Mouse (Mus musculus) midbrain, embryonic 13.5 days (tissue): ENCODE measurements around the gene Msh5. TPM values are rescaled to one million over a fixed set of nuclear protein-coding genes. Genes with fewer than 3 reads are reported as not detected.
"Not testable (repeated sequence)": the region's sequence is repeated elsewhere in the genome, so short reads cannot be mapped to it uniquely, and the experiment has no call there.

Experiments used
- ATAC-seq: fragments of 200-750 bp; cut with Nextera tagmentation; 2 replicates; pipeline ENCODE4 v1.8.0; 2017; ENCODE audit warnings: mild to moderate bottlenecking, moderate TSS enrichment, moderate library complexity
- H3K27ac ChIP-seq: fragments of 300-500 bp; sonication (generic); 2 replicates; pipeline ENCODE4 v1.5.1; 2015; ENCODE audit warnings: inconsistent platforms, mild to moderate bottlenecking, moderate library complexity
- H3K27me3 ChIP-seq: fragments of 300-500 bp; sonication (generic); 2 replicates; pipeline ENCODE4 v1.6.1; 2015; ENCODE audit warnings: mild to moderate bottlenecking, inconsistent platforms
- H3K36me3 ChIP-seq: fragments of 300-500 bp; sonication (generic); 2 replicates; pipeline ENCODE4 v1.6.1; 2015; ENCODE audit warnings: mild to moderate bottlenecking, inconsistent platforms
- H3K4me1 ChIP-seq: fragments of 300-500 bp; sonication (generic); replicated peaks from 2 replicates; pipeline ENCODE4 v1.6.1; 2015; ENCODE audit warnings: inconsistent platforms
- H3K4me2 ChIP-seq: fragments of 300-500 bp; sonication (generic); replicated peaks from 2 replicates; pipeline ENCODE4 v1.6.1; 2015; ENCODE audit warnings: moderate library complexity, mild to moderate bottlenecking, inconsistent platforms
- H3K4me3 ChIP-seq: fragments of 300-500 bp; sonication (generic); replicated peaks from 2 replicates; pipeline ENCODE4 v1.5.1; 2015; ENCODE audit warnings: mild to moderate bottlenecking, inconsistent platforms
- H3K9ac ChIP-seq: fragments of 300-500 bp; sonication (generic); replicated peaks from 2 replicates; pipeline ENCODE4 v1.6.1; 2015; ENCODE audit warnings: mild to moderate bottlenecking, inconsistent platforms
- H3K9me3 ChIP-seq: fragments of 300-500 bp; sonication (generic); 2 replicates; pipeline ENCODE4 v1.6.1; 2016; ENCODE audit warnings: mild to moderate bottlenecking, inconsistent platforms
- WGBS: fragments of 180-500 bp; shearing (Covaris S2); methylation state at CpG from one replicate; pipeline ENCODE4 v1.1.7; 2015; 5-methylcytosine and 5-hydroxymethylcytosine counted together
- polyA plus RNA-seq: library from polyadenylated mRNA; unstranded; fragments of >200 nt; fragmentation: Nextera tagmentation; extraction: Ambion mirVana; gene quantifications from 2 replicates; pipeline ENCODE4 v1.2.1, GENCODE M21; 2015

Gene Msh5
- polyA plus RNA-seq, 1 experiment from 2014 or later: 3.7 TPM

- H3K9ac ChIP-seq: no peak overlapping the region
- H3K27me3 ChIP-seq: no peaks in the 10 kb centered on the region
- no peak for ATAC-seq
These were observed 31.2 kb downstream of the Msh5 start for GRCm38 (mm10) chr17:35015296-35015695.

GRCm38 (mm10) chr17:35013221-35013620 is 33.3 kb downstream of the Msh5 start:
- Histone ChIP-seq H3K4me3 (no peak overlapping the region), H3K9ac (no peak overlapping the region), H3K36me3 (peaks cover 95% of the 10 kb centered on the region), H3K4me2 (no peak overlapping the region), H3K4me1 (peaks cover 7% of the 10 kb centered on the region; the same call in 1 of the 2 replicates), H3K27ac (no peak overlapping the region), H3K27me3 (no peaks in the 10 kb centered on the region), H3K9me3 (no peaks in the 10 kb centered on the region)
- WGBS: 89% methylated on average over 6 of the region's 6 CpGs
- no peak for ATAC-seq

More at GRCm38 (mm10) chr17:35015296-35015695, 31.2 kb downstream of the Msh5 start:
- 90% methylated on average over 16 of the region's 16 CpGs for whole genome bisulfite sequencing
- Histone ChIP-seq H3K4me2 (no peak overlapping the region), H3K36me3 (peaks cover 76% of the 10 kb centered on the region), H3K27ac (no peak overlapping the region), H3K9me3 (no peaks in the 10 kb centered on the region), H3K4me3 (no peak overlapping the region), H3K4me1 (peaks cover 7% of the 10 kb centered on the region; the same call in 1 of the 2 replicates)

GRCm38 (mm10) chr17:35012430-35012829 is 34.1 kb downstream of the Msh5 start:
- H3K9ac ChIP-seq: no peak overlapping the region
- H3K4me1 ChIP-seq: peaks cover 7% of the 10 kb centered on the region; the same call in 1 of the 2 replicates
- no peak overlapping the region for H3K27ac ChIP-seq
- no peak for ATAC-seq
- no peaks in the 10 kb centered on the region for H3K27me3 ChIP-seq
- H3K4me2 ChIP-seq: no peak overlapping the region
- no peaks in the 10 kb centered on the region for H3K9me3 ChIP-seq
- H3K4me3 ChIP-seq: no peak overlapping the region
- H3K36me3 ChIP-seq: peaks cover 99% of the 10 kb centered on the region
- 93% methylated on average over 13 of the region's 13 CpGs for WGBS

GRCm38 (mm10) chr17:35011440-35011839 is 35.1 kb downstream of the Msh5 start:
- Histone ChIP-seq H3K36me3 (peaks cover 98% of the 10 kb centered on the region), H3K4me2 (no peak overlapping the region), H3K4me3 (no peak overlapping the region), H3K9ac (no peak overlapping the region), H3K9me3 (no peaks in the 10 kb centered on the region), H3K27ac (no peak overlapping the region), H3K27me3 (no peaks in the 10 kb centered on the region), H3K4me1 (peaks cover 5% of the 10 kb centered on the region; the same call in 1 of the 2 replicates)
- 96% methylated on average over 8 of the region's 8 CpGs for WGBS
- no peak for ATAC-seq

- Histone ChIP-seq H3K36me3 (peaks cover 96% of the 10 kb centered on the region), H3K4me1 (no peaks in the 10 kb centered on the region), H3K4me2 (no peak overlapping the region), H3K9ac (no peak overlapping the region), H3K27ac (no peak overlapping the region), H3K4me3 (no peak overlapping the region), H3K9me3 (no peaks in the 10 kb centered on the region), H3K27me3 (no peaks in the 10 kb centered on the region)
- no peak for ATAC-seq
- 84% methylated on average over 7 of the region's 7 CpGs for WGBS
These were observed 37.0 kb downstream of the Msh5 start for GRCm38 (mm10) chr17:35009586-35009985.

GRCm38 (mm10) chr17:35007387-35007991 is 39.1 kb downstream of the Msh5 start:
- H3K27me3 ChIP-seq: no peaks in the 10 kb centered on the region
- H3K9me3 ChIP-seq: no peaks in the 10 kb centered on the region
- peaks cover 81% of the 10 kb centered on the region for H3K36me3 ChIP-seq
- H3K9ac ChIP-seq: no peak overlapping the region
- 96% methylated on average over 7 of the region's 7 CpGs for WGBS
- H3K4me3 ChIP-seq: no peak overlapping the region
- H3K27ac ChIP-seq: no peak overlapping the region
- ATAC-seq: no peak
- no peak overlapping the region for H3K4me2 ChIP-seq
- H3K4me1 ChIP-seq: peaks cover 11% of the 10 kb centered on the region

GRCm38 (mm10) chr17:35005902-35006301 is 40.6 kb downstream of the Msh5 start:
- not testable (repeated sequence) for ATAC-seq, H3K4me3 ChIP-seq, H3K27me3 ChIP-seq, H3K9me3 ChIP-seq, H3K4me2 ChIP-seq, H3K27ac ChIP-seq, H3K9ac ChIP-seq
- WGBS: 100% methylated on average over 4 of the region's 5 CpGs
- Histone ChIP-seq H3K4me1 (peaks cover 23% of the 10 kb centered on the region), H3K36me3 (peaks cover 66% of the 10 kb centered on the region)

- Histone ChIP-seq H3K4me1 (peaks cover 23% of the 10 kb centered on the region), H3K4me3 (no peak overlapping the region), H3K9me3 (no peaks in the 10 kb centered on the region), H3K9ac (no peak overlapping the region), H3K4me2 (no peak overlapping the region), H3K27ac (no peak overlapping the region), H3K36me3 (peaks cover 58% of the 10 kb centered on the region), H3K27me3 (no peaks in the 10 kb centered on the region)
- no peak for ATAC-seq
- 91% methylated on average over 10 of the region's 10 CpGs for WGBS
These were observed 41.4 kb downstream of the Msh5 start for GRCm38 (mm10) chr17:35005158-35005557.

- Histone ChIP-seq H3K9ac (no peak overlapping the region), H3K4me3 (no peak overlapping the region), H3K4me1 (peaks cover 33% of the 10 kb centered on the region), H3K9me3 (no peaks in the 10 kb centered on the region), H3K27ac (no peak overlapping the region), H3K4me2 (no peak overlapping the region), H3K27me3 (no peaks in the 10 kb centered on the region), H3K36me3 (peaks cover 50% of the 10 kb centered on the region)
- no peak for ATAC-seq
- WGBS: 96% methylated on average over 17 of the region's 17 CpGs
These were observed 42.3 kb downstream of the Msh5 start for GRCm38 (mm10) chr17:35004075-35004717.

- H3K36me3 ChIP-seq: peaks cover 40% of the 10 kb centered on the region
- peak overlapping the region; percentile 97; the same call in 1 of the 2 replicates for H3K9ac ChIP-seq
- H3K4me2 ChIP-seq: peak overlapping the region; percentile 100
- 77% methylated on average over 9 of the region's 9 CpGs for WGBS
- no peaks in the 10 kb centered on the region for H3K9me3 ChIP-seq
- H3K4me3 ChIP-seq: peak overlapping the region; percentile 94
- H3K4me1 ChIP-seq: peaks cover 40% of the 10 kb centered on the region
- no peaks in the 10 kb centered on the region for H3K27me3 ChIP-seq
- ATAC-seq: no peak
- no peak overlapping the region for H3K27ac ChIP-seq
These were observed 43.3 kb downstream of the Msh5 start for GRCm38 (mm10) chr17:35003022-35003838.

GRCm38 (mm10) chr17:35002153-35002865 is 44.2 kb downstream of the Msh5 start:
- Histone ChIP-seq H3K4me3 (peak overlapping the region; percentile 94), H3K36me3 (peaks cover 31% of the 10 kb centered on the region), H3K9ac (peak overlapping the region; percentile 97), H3K4me1 (peaks cover 40% of the 10 kb centered on the region), H3K4me2 (peak overlapping the region; percentile 100), H3K9me3 (no peaks in the 10 kb centered on the region), H3K27ac (no peak overlapping the region), H3K27me3 (no peaks in the 10 kb centered on the region)
- ATAC-seq: no peak
- WGBS: 12% methylated on average over 12 of the region's 12 CpGs
